Mouse (Mus musculus) macrophage (primary cell): ENCODE results near the gene Pbld1. TPM values are rescaled to one million over a fixed set of nuclear protein-coding genes. Genes with fewer than 3 reads are reported as not detected.

Source experiments
- H3K27ac ChIP-seq: fragments of 350-480 bp; formaldehyde crosslinking; 2 replicates; pipeline ENCODE4 v1.9.0; 2021
- H3K36me3 ChIP-seq: fragments of 350-480 bp; formaldehyde crosslinking; 2 replicates; pipeline ENCODE4 v1.9.0; 2021; ENCODE audit errors: inconsistent target
- H3K4me3 ChIP-seq: fragments of 350-480 bp; formaldehyde crosslinking; 2 replicates; pipeline ENCODE4 v1.9.0; 2021; ENCODE audit errors: inconsistent target
- H3K79me2 ChIP-seq: fragments of 350-480 bp; formaldehyde crosslinking; 2 replicates; pipeline ENCODE4 v1.9.0; 2021; ENCODE audit errors: inconsistent target
- WGBS: methylation state at CpG from one replicate; pipeline ENCODE4 v1.1.7; 2026; ENCODE audit warnings: inconsistent platforms; ENCODE audit not compliant: missing documents; 5-methylcytosine and 5-hydroxymethylcytosine counted together
- polyA plus RNA-seq: library from polyadenylated mRNA; stranded (reverse); fragments of 250-400 nt; gene quantifications from 3 replicates; pipeline ENCODE4 v1.2.4, GENCODE M21; 2018; ENCODE audit warnings: inconsistent platforms

Gene Pbld1
- polyA plus RNA-seq, 1 experiment from 2014 or later = not detected

DNA sequence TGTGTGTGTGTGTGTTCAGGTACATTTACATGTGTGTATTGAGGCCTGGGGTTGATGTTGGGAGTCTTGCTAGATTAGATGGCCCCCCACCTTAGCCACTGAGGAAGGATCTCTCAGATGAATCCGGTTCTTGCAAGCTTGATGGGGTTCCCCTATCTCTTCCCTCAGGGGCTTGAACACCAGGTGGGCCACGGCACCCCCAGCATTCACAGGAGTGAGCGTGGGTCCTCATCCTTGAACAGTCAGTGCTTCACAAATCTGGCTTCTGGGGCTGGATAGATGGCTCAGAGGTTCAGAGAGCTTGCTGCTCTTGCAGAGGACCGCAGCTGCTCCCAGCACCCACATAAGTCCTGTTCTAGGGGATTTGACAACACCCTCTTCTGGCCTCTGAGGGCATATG, 66.2 kb downstream of the Pbld1 start:
- Histone ChIP-seq H3K4me3 (no peak overlapping the region), H3K79me2 (no peaks in the 10 kb centered on the region), H3K27ac (no peak overlapping the region), H3K36me3 (no peaks in the 10 kb centered on the region)
- WGBS = 91% methylated on average over 4 of the region's 4 CpGs

DNA sequence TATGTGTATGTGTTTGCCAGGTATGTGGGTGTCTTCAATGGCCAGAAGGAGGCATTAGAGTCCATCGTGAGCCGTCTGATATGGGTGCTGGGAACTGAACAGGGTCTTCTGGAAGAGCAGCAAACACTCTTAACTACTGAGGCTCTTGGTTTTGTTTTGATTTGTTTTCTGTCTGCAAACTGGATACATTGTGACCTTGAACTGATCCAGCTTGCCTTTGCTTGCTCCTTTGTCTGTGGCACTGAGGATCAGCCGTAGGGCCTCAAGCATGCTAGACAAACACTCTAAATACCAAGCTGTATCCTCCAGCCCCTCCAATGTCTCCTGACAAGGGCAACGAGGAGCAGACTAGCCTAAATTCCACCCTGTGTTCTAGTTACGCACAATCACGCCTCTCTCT, 67.2 kb downstream of the Pbld1 start:
- WGBS = 90% methylated on average over 6 of the region's 6 CpGs
- no peak overlapping the region for H3K27ac ChIP-seq
- no peaks in the 10 kb centered on the region for H3K36me3 ChIP-seq
- no peak overlapping the region for H3K4me3 ChIP-seq
- H3K79me2 ChIP-seq = no peaks in the 10 kb centered on the region

Other genes starting within 250 kb of the Pbld1 start
- 0.04 to 0.12 TPM (median 0.04 TPM) in 3 replicates for gene Tet1, start 151.2 kb upstream of the Pbld1 start, polyA plus RNA-seq
- 10.9 to 14.1 TPM (median 13.0 TPM) in 3 replicates for gene Slc25a16, start 139.5 kb upstream of the Pbld1 start, polyA plus RNA-seq
- 5.2 to 7.5 TPM (median 5.8 TPM) in 3 replicates for gene Dna2, start 113.1 kb upstream of the Pbld1 start, polyA plus RNA-seq
- gene Rufy2, start 79.9 kb upstream of the Pbld1 start, polyA plus RNA-seq = 9.7 to 10.9 TPM (median 10.0 TPM) in 3 replicates
- gene Hnrnph3, start 35.9 kb upstream of the Pbld1 start, polyA plus RNA-seq = 14.2 to 26.3 TPM (median 17.7 TPM) in 3 replicates
- 0.06 to 0.36 TPM in 2 of 3 replicates, not detected in the other for gene Pbld2, start 35.8 kb upstream of the Pbld1 start, polyA plus RNA-seq
- gene Atoh7, start 39.5 kb downstream of the Pbld1 start, polyA plus RNA-seq = not detected in 3 replicates
- gene Mypn, start 143.8 kb downstream of the Pbld1 start, polyA plus RNA-seq = not detected in 3 replicates
- 24.3 to 43.8 TPM (median 40.5 TPM) in 3 replicates for gene Herc4, start 183.6 kb downstream of the Pbld1 start, polyA plus RNA-seq